Mouse (Mus musculus) spleen, postnatal 36 days (tissue): ENCODE measurements around the gene Dnaic1.

Experiments used
- DNase-seq, 2 experiments: peaks; one replicate each; pipeline ENCODE4 v3.0.0; 2022; ENCODE audit warnings: low spot score in 2 of 2, mixed read lengths in 1 of 2

Dnaic1 gene

DNA sequence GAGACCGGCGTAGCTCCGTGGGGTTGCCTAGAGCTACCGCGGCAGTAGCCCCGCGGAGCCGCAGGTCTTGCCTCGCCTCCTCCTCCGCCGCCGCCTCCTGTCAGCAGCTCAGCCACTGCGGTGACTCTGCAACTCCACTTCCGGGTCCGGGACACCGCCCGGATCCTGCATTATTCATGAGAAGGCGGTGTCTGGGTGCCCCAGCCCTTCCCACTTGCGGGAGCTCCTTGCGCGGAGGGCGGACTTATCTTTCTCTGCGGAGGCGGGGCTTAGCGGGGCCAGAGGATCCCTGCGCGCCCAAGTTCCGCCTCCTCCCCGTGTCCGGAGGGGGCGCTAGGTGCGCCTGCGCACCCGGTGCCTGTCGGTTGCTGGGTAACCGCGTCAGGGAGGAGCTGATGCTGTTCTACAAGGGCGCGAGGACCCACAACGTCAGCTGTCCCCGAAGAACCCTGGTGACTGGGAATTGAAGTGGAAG lies at the start of gene Dnaic1, which contains the start of gene Fam219a:
Dnaic1 (plus strand) TSS at position 365 of the 475 bp plus-strand sequence.
Fam219a (minus strand) TSS at position 128 of the 475 bp plus-strand sequence.
- DNase-seq, result peak; percentile 99

DNA sequence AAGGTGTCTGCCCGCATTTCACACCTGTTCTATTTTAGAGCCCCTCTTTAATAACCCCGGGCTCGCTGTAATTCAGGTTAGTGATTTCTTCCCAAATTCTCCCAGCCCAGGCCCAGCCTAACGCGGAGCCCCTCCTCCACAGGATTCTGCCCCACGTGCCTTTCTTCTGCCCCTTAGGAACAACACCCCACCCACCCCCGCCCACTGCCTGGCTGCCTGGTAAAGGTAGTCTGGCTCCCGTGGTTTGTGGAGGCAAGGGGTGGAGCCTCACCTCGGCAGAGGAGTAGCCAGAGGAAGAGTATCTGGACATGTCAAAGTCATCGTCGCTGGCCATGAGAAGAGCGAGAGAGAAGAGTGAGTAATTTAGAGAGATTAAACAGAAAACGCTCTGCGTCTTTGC lies 48.9 kb upstream of the Dnaic1 start:
- DNase-seq, result no peak

GRCm38 (mm10) chr4:41522136-41522535 lies 47.4 kb upstream of the Dnaic1 start:
- no peak for DNase-seq

DNA sequence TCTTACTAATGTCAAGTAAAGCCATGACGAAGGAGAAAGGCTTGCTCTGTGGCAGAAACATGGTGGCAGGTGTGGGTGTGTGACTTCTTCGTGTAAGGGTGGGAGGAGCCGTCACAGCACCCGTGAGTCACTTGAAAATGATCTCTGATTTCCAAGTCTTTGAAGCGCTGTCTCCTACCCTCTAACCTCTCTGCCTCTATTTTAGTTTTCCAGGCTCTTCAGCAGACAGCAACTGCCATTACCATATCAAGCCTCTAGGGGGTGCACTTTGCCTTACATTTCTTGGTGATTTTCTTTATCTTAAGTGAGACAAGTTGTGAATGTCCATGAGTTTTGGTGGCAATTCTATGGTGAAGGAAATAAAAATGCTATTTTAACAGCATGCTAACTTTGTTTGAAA lies 46.8 kb upstream of the Dnaic1 start:
- DNase-seq, result no peak

DNA sequence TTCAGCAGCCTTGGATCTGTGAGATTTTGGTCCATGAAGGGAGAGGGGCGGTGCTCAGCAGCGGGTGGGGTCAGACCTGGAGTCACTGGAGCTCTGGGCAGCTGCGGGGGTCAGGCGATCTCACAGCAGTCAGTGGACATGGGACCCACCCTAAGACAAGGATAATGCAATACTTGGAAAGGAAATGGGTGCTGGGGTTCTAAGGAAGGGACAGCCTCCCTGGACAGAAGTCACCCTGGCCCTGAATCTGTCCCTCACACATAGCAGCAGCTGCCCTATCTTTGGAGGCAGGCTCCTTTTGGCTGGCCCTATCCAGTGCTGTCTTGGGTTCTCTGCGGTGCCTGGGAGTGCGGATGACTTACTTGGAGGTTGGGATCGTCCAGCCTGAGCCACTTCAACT lies 45.7 kb upstream of the Dnaic1 start:
- DNase-seq, result no peak

GRCm38 (mm10) chr4:41524829-41525228 lies 44.7 kb upstream of the Dnaic1 start:
- no peak for DNase-seq

GRCm38 (mm10) chr4:41526553-41526952 lies 43.0 kb upstream of the Dnaic1 start:
- no peak for DNase-seq

GRCm38 (mm10) chr4:41527076-41527475 lies 42.5 kb upstream of the Dnaic1 start:
- DNase-seq, result no peak

DNA sequence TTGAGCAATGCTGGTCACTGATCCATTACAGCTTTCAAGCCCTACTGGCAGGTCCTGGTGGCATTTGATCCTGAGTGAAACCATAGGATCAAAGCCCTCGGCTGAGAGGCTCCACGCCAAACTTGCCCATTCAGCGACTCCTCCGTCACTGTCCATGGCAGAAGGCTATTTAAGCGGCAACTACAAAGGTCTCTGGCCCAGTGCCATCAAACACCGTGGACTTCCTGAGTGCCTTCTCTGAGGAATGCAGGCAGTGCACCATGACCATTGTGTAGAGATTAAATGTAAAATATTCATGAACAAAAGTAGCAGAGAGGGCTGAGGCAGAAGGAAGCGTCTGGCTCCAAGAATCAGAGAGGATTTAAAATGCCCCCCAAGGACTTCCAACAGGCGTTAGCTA lies 41.6 kb upstream of the Dnaic1 start:
- DNase-seq, result no peak

DNA sequence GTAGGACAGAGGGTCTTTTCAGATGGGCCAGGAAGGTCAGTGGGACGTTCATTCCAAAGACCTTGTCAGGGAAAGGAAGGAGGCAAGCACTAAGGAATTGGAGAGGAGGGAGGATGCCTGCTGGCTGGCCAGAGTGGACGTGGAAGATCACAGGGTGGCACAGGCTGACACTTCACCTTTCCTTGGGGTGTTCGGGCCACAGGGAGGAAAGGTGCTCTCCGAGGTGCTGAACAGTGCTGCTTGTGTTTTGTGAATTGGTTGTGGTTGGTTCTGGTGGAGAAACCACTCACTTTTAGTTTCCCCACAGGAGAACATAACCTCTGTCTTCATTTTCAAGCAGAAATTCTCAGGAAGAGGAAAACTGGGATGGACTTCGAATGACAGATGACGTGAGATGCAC lies 37.2 kb upstream of the Dnaic1 start:
- DNase-seq, result no peak

DNA sequence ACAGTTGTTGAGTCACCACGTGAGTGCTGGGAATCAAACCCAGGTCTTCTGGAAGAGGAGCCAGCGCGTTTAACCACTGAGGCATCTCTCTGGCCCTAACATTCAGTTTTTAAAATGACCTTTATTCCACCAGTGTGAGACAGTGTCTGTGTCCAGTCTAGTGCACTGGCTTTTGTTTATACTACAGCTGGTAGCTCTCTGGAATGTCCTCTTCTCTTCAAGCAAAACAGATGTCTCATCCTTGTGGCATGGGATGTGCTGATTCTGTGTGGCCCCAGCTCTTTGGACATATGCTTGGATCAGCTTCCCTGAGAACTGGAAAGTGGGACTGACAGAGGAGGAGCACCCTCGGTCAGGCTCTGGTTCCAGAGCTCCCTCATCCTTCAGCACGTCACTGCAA lies 34.7 kb upstream of the Dnaic1 start:
- no peak for DNase-seq

DNA sequence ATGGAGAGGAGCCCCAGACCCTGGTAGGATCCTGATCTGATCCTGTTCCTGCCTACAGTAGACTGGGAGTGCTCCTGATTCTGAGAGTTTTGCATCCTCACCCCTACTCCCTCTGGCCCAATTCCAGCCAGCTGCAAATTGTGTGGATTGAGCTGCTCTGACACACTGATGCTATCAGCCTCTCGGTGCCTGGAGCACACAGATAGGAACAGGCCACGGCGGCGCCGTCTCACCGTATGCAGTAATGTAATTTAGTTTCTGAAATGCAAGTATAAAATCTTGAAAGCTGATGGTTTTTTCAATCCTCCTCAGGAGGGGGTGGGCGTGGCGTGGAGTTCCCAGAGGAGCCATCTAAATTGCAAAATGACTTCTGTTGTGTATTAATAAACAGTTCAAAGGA lies 27.4 kb upstream of the Dnaic1 start:
- no peak for DNase-seq

- no peak for DNase-seq
Observed at GRCm38 (mm10) chr4:41545985-41546384, 23.6 kb upstream of the Dnaic1 start.

DNA sequence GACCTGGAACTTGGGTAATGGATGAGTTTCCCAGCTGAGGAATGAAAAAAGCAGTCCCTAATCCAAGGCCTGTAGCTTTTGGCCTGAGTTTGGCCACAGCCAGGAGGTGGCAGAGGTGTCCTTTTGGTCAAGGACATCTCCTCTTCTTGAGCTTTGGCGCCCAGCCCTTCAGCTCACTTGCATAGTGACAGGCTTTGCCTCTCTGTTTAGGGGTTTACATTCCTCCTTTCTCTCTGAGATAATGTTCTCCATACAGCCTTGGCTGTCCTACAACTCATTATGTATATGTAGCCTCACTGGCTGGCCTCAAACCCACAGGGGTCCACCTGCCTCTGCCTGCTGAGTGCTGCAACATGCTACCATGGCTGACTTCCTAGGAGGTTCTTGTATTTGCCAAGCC lies 22.5 kb upstream of the Dnaic1 start:
- no peak for DNase-seq

- peak; percentile 53 to 54 for DNase-seq
Observed at GRCm38 (mm10) chr4:41552529-41552928, 17.0 kb upstream of the Dnaic1 start.

- no peak for DNase-seq
Observed at GRCm38 (mm10) chr4:41553116-41553515, 16.5 kb upstream of the Dnaic1 start.

- DNase-seq, result peak; percentile 23 to 50
Observed at GRCm38 (mm10) chr4:41554994-41555663, 14.4 kb upstream of the Dnaic1 start.

GRCm38 (mm10) chr4:41556311-41556953 lies 13.1 kb upstream of the Dnaic1 start:
- no peak for DNase-seq

DNA sequence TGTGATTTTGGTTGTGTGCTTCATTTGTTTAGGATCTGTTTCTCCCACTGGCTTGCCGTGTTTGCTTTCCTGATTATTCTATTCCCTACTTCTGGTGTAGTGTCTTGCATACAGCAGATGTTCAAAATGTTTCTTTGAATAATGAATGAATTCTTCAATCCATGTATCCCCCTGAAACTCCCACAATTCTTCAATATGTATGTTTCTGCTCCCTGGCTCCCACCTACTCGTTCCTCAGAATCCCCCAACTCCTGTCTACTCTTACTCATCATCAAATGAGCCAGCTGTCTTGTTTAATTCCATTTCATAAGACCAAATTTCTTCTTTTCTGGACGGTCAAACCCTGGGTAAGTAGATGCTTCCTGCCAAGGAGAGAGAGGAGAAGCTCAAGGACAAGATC lies 12.5 kb upstream of the Dnaic1 start:
- no peak for DNase-seq

DNA sequence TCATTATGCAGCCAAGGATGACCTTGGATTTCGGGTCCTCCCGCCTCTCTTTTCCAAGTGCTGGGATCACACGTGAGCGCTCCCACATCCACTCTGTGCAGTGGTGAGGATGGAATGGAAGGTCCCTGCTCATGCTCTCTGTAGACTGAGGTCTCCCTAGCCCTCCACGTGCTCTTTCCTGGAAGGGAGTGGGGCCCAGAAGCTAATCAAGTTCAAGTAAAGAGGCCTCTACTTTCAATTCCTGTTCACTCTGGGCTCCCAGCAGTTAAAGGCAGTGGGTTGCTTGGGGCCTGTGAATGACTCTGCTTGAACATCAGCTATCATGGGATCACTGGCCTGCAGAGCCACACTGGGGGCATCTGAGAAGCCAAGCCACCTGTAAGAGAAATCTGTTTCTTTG lies 6.3 kb upstream of the Dnaic1 start:
- no peak for DNase-seq

DNA sequence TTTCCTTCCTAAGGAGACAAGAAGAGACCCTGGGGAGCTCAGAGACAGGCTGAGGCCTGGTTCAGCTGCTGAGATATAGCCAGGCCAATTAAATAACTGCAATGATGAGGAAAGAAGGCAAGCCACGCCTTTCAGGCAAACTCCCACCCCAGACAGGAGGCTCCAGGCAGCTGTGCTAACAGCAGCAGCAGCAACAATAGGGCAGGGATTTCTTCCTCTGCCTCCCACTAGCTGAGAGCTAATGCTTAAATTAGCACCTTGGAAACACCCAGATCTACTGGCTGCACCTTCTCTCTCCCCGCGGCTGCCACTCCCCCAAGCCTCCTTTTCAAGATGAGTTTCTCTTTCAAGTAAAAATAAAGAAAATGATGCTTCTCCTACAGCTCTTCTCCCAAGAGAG lies 3.5 kb upstream of the Dnaic1 start:
- DNase-seq, result no peak

- no peak for DNase-seq
Observed at GRCm38 (mm10) chr4:41568239-41568638, 1.3 kb upstream of the Dnaic1 start.

GRCm38 (mm10) chr4:41568682-41569410 lies 729 bp upstream of the Dnaic1 start:
- peak in 1 of 2 experiments; percentile 33 for DNase-seq
